Mouse (Mus musculus) kidney, postnatal 4 days (tissue): ENCODE data around the gene Gm49405.
"Not testable (repeated sequence)": the region's sequence is repeated elsewhere in the genome, so short reads cannot be mapped to it uniquely, and the experiment has no call there.

ENCODE experiments used
- DNase-seq, 2 experiments: peaks; one replicate each; pipeline ENCODE4 v3.0.0; 2021; ENCODE audit warnings: mixed read lengths in 2 of 2

Gene Gm49405

GRCm38 (mm10) chr19:4000119-4000900 lies at the start of gene Gm49405, which contains the start of gene Nudt8:
TSS of gene Gm49405 (plus strand) at chr19:4000626.
TSS of gene Nudt8 (plus strand) at chr19:4000580.
- DNase-seq, result peak; percentile 95 to 98

- DNase-seq, result no peak
These were observed 49.0 kb upstream of the Gm49405 start for GRCm38 (mm10) chr19:3951461-3951860.

- no peak for DNase-seq
These were observed 48.3 kb upstream of the Gm49405 start for GRCm38 (mm10) chr19:3952099-3952498.

GRCm38 (mm10) chr19:3955033-3955432 lies 45.4 kb upstream of the Gm49405 start:
- no peak for DNase-seq

- DNase-seq, result no peak
These were observed 44.6 kb upstream of the Gm49405 start for GRCm38 (mm10) chr19:3955804-3956203.

DNA sequence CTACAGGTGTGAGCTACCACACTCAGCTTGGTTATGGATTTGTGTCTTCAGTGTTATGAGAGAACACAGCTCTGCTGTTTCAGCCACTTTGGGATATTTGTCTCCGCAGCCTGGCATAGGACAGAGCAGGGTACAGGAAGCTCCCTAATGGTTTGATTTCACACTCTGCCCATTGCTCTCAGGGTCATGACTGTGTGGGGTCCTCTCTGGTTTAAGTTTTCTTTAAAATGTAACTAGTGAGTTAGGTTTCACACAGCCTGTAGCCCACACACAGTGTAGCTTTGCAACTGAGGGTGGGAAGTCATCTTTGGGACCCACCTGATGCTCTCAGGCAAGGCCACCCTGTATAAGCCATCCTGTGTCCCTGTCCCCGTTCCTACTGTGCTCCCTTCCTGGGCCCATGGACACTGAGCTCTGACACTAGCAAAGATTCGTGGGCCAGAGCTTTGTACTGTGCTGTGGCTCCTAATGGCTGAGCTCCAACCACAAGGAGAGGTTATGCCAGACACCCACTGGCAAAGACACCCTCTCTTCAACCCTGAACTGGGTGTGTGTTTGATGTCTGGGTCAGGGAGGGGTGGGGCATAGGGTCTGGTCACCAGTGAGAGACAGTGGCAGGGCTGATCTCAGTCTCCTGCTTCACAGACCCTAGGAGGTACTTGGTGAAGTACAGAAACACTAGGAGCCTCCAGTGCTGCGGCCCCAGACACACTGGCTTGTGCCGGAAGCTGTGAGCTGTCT lies 43.0 kb upstream of the Gm49405 start:
- DNase-seq, result not testable (repeated sequence)

GRCm38 (mm10) chr19:3958470-3958869 lies 42.0 kb upstream of the Gm49405 start, which contains the start of gene Aldh3b3:
TSS of gene Aldh3b3 (plus strand) at chr19:3958645.
- DNase-seq, result no peak

DNA sequence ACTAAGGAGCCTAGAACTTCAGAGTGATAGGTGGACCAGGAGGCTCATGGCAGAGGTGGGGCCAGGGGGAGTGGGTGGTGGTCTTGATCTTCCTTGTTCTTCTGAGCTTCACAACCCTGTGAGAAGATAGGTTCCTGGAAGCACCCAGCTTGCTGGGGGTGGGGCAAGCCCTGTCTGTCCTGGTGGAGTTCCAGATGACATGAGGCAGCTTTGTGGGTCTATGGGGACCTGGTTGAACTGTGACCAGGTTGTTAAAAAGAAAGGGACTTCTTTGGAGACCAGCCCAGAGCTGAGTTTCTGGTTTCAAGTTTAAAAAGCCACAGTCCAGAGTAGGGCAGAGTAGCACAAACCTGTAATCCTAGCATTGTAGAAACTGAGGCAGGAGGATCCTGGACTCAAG lies 41.4 kb upstream of the Gm49405 start:
- DNase-seq, result no peak

- DNase-seq, result no peak
These were observed 40.2 kb upstream of the Gm49405 start for GRCm38 (mm10) chr19:3960211-3960610.

- DNase-seq, result not testable (repeated sequence)
These were observed 38.6 kb upstream of the Gm49405 start for GRCm38 (mm10) chr19:3961805-3962204.

DNA sequence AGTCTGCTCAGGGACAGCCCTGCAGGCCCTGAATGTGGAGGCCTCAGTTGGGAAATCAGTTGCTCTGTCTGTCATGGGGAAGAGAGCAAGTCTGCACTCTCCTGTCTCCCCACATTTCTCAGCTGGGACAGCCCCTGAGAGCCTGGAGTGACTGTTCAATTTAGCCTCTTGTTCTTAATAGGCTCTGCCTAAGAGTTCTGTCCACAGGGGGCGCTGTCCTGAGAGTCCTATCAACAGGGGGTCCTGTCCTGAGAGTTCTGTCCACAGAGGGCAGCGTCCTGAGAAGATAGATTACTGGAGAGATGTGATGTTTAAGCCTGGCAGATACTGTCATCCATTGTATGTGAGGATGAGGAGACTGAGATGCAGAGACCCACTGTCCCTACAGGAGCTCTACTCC lies 38.0 kb upstream of the Gm49405 start:
- peak; percentile 70 to 78 for DNase-seq

- DNase-seq, result no peak
These were observed 36.4 kb upstream of the Gm49405 start for GRCm38 (mm10) chr19:3964030-3964429.

DNA sequence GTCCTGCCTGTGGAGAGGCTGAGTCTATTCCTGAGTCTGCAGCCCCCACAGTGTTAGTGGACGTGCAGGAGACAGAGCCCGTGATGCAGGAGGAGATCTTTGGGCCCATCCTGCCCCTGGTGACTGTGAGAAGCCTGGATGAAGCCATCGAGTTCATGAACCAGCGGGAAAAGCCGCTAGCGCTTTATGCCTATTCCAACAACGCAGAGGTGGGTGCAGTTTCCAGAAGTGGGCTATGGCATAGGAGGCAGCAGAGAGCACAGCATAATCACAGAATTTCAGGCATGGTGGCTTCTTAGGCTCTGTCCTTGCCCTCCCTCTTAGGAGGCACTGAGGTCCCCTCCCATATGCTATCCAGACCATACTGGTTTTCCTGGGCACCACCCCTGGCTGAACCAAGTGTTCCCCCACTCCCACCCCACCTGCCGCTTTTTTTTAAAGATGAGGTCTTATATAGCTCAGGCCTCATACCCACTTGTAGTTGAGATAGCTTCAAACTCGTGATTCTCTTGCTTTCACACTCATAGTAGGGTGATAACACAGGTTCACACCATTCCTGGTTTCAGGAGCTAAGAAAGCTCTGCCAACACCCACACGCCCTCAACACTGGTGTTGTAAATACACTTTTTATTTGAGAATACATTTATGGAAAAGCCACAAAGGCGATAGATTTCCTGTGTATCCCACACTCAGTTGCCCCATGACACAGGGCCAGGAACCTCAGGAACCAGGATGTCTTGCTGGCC lies 33.9 kb upstream of the Gm49405 start:
- no peak for DNase-seq

- no peak for DNase-seq
These were observed 33.2 kb upstream of the Gm49405 start for GRCm38 (mm10) chr19:3967258-3967657.

DNA sequence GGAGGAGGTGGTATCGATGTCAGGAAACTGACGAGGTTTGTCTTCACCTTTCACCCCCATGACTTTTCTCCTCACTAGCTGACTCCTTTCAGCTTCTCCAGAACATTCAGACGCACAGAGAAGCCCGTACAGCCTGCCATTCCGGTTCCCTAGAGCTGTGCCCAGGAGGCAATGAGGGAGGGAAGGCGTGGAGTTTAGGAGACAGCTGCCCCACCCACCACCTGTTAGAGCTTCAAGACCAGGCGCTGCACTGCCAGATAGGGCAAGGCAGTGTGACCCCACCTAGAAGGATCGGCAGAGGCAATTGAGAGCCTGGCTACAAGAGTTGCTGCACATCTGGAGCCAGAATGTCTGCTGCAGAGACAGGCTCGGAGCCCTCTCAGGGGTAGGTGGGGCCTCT lies 28.2 kb upstream of the Gm49405 start, which contains the start of gene Aldh3b2:
Aldh3b2 (plus strand) TSS at position 100 of the 400 bp plus-strand sequence.
- DNase-seq, result no peak

- not testable (repeated sequence) for DNase-seq
These were observed 25.8 kb upstream of the Gm49405 start for GRCm38 (mm10) chr19:3974608-3975007.

DNA sequence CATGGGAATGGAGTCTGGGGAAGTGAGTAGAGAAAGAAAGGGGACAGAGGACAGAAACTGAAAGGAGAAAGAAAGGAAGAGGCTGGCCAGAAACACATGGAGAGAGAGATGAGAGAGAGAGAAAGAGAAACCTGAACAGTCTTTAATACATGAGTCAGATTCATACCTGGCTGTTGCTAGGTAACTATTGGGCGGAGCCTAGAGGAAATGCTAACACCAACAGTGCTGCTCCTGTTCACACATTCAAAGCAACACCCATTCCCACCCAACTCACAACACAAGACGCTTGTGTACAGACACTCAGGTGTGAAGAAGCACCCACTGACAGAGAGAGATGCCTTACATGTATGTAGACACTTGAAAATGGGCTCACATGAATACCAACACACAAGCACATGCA lies 24.6 kb upstream of the Gm49405 start:
- DNase-seq, result no peak

DNA sequence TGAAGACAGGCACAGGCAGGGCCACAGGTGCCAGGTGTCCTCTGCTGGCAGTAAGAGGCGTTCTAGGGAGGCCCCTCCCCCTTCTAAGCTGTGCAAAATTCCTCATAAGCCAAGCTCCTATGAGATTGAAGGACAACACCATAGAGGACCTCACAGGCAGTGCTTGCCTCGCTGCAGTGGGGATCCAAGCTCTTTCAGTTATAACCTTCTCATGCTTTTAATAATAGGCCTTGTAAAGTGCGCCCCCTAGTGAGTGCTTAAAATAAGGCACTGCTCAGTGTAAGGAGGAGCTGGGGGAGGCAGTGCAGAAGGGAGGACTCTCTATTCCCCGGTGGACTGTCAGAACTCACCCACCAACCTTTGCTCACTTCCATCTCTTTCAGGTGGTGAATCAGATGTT lies 20.1 kb upstream of the Gm49405 start:
- peak; percentile 83 to 89 for DNase-seq

GRCm38 (mm10) chr19:3980917-3981316 lies 19.5 kb upstream of the Gm49405 start:
- DNase-seq, result no peak

- no peak for DNase-seq
These were observed 16.8 kb upstream of the Gm49405 start for GRCm38 (mm10) chr19:3983527-3984200.

DNA sequence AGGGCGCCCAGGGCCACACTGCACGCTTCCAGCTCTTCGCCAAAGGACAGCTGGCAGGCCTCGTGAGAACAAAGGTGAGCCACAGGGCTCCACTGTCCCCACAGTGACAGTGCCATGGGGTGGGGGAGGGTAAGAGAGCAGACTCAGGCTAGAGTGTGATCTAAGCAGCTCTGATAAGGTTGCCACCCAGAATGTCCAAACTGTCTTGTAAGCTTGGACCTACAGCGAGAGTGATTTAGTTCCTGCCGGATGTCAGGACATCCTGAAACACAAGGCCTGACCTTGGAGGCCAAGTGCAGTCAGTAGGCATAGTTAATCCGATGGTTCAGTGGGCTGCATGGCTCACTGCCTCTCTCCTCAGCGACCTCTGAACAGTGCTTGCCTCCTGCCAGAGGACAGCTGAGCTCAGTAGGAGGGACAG lies 15.2 kb upstream of the Gm49405 start:
- DNase-seq, result peak; percentile 60 to 76

DNA sequence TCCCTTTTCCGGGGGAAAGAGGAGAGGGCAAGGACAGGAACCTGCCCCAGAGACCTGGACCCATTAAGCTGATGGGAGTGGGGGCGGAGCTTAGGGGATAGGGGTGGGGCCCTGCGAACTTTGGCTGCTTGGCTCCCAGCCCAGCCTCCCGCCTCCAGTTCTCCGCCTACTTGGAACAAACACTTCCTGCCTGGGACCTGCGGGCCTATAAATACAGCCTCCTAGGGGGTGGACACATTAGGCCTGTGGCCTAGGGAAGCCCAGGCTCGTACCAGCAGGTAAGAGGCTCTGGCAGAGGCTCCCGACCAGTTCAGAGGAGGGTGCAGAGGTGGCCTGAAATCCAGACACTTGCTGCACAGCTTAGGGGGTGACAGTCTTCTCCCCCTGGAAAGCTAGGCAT lies 14.1 kb upstream of the Gm49405 start, which contains the start of gene Acy3:
Acy3 (plus strand) TSS at position 237 of the 400 bp plus-strand sequence.
- DNase-seq, result peak; percentile 93 to 96
